Mouse (Mus musculus) hindbrain, embryonic 10.5 days (tissue): Measurements from ENCODE around the gene Agfg1. TPM values are rescaled to one million over a fixed set of nuclear protein-coding genes. Genes with fewer than 3 reads are reported as not detected.

ENCODE experiments used
- DNase-seq: peaks from one replicate; pipeline ENCODE4 v3.0.0-alpha.2; 2017; ENCODE audit warnings: low spot score
- H3K27ac ChIP-seq: fragments of 300-500 bp; sonication (generic); 2 replicates; pipeline ENCODE4 v1.5.1; 2016; ENCODE audit warnings: mild to moderate bottlenecking, moderate library complexity
- H3K27me3 ChIP-seq: fragments of 300-500 bp; sonication (generic); 2 replicates; pipeline ENCODE4 v1.6.1; 2016; ENCODE audit warnings: mild to moderate bottlenecking; ENCODE audit not compliant: poor library complexity, insufficient read depth, severe bottlenecking
- H3K36me3 ChIP-seq: fragments of 300-500 bp; sonication (generic); 2 replicates; pipeline ENCODE4 v1.6.1; 2016; ENCODE audit warnings: mild to moderate bottlenecking, moderate library complexity
- H3K4me1 ChIP-seq: fragments of 300-500 bp; sonication (generic); replicated peaks from 2 replicates; pipeline ENCODE4 v1.6.1; 2016; ENCODE audit warnings: mild to moderate bottlenecking
- H3K4me3 ChIP-seq: fragments of 300-500 bp; sonication (generic); 2 replicates; pipeline ENCODE4 v1.5.1; 2016; ENCODE audit warnings: mild to moderate bottlenecking, moderate library complexity
- H3K9me3 ChIP-seq: fragments of 300-500 bp; sonication (generic); 2 replicates; pipeline ENCODE4 v1.6.1; 2016; ENCODE audit warnings: mild to moderate bottlenecking, moderate library complexity
- WGBS: fragments of 180-500 bp; shearing (Covaris S2); methylation state at CpG from one replicate; pipeline ENCODE4 v1.1.7; 2016; 5-methylcytosine and 5-hydroxymethylcytosine counted together
- polyA plus RNA-seq: library from polyadenylated mRNA; unstranded; fragments of >200 nt; fragmentation: Nextera tagmentation; extraction: Ambion mirVana; gene quantifications from 2 replicates; pipeline ENCODE4 v1.2.1, GENCODE M21; 2016

Gene Agfg1
- 27.6 and 34.5 TPM in 2 replicates for polyA plus RNA-seq

- peak within 1 kb of the TSS; percentile 85 for H3K4me3 ChIP-seq
- no peaks in the 10 kb centered on the region for H3K27me3 ChIP-seq
- peaks cover 13% of the 10 kb centered on the region; the same call in 1 of the 2 replicates for H3K36me3 ChIP-seq
- peak within 1 kb of the TSS; percentile 97 for H3K27ac ChIP-seq
- no peaks in the 10 kb centered on the region for H3K9me3 ChIP-seq
- H3K4me1 ChIP-seq: peaks cover 17% of the 10 kb centered on the region
- WGBS: 0% methylated on average over 34 of the region's 34 CpGs
- DNase-seq: peak; percentile 94
Observed at GRCm38 (mm10) chr1:82839296-82839613, at the start of gene Agfg1. Gene Agfg1, plus strand, starts transcription at chr1:82839483.

GRCm38 (mm10) chr1:82791105-82791504 lies 48.2 kb upstream of the Agfg1 start:
- Histone ChIP-seq H3K9me3 (no peaks in the 10 kb centered on the region), H3K4me1 (no peaks in the 10 kb centered on the region; the same call in 1 of the 2 replicates), H3K4me3 (no peak overlapping the region), H3K27me3 (no peaks in the 10 kb centered on the region), H3K27ac (no peak overlapping the region), H3K36me3 (no peaks in the 10 kb centered on the region)
- WGBS: 91% methylated on average over 11 of the region's 11 CpGs
- DNase-seq: no peak

- H3K27me3 ChIP-seq: no peaks in the 10 kb centered on the region
- no peaks in the 10 kb centered on the region for H3K36me3 ChIP-seq
- WGBS: 89% methylated on average over 6 of the region's 6 CpGs
- no peak overlapping the region for H3K4me3 ChIP-seq
- no peaks in the 10 kb centered on the region for H3K9me3 ChIP-seq
- H3K4me1 ChIP-seq: no peaks in the 10 kb centered on the region; the same call in 1 of the 2 replicates
- no peak overlapping the region for H3K27ac ChIP-seq
- DNase-seq: no peak
Observed at GRCm38 (mm10) chr1:82792238-82792637, 47.0 kb upstream of the Agfg1 start.

GRCm38 (mm10) chr1:82793110-82793509 lies 46.2 kb upstream of the Agfg1 start:
- Histone ChIP-seq H3K9me3 (no peaks in the 10 kb centered on the region), H3K4me3 (no peak overlapping the region), H3K4me1 (no peaks in the 10 kb centered on the region), H3K27ac (no peak overlapping the region), H3K27me3 (no peaks in the 10 kb centered on the region), H3K36me3 (no peaks in the 10 kb centered on the region)
- DNase-seq: no peak
- WGBS: 83% methylated on average over 3 of the region's 3 CpGs

- Histone ChIP-seq H3K27ac (no peak overlapping the region), H3K36me3 (no peaks in the 10 kb centered on the region), H3K9me3 (no peaks in the 10 kb centered on the region), H3K4me1 (no peaks in the 10 kb centered on the region), H3K27me3 (no peaks in the 10 kb centered on the region), H3K4me3 (no peak overlapping the region)
- 57% methylated on average over 4 of the region's 4 CpGs for WGBS
- no peak for DNase-seq
Observed at GRCm38 (mm10) chr1:82793986-82794385, 45.3 kb upstream of the Agfg1 start.

GRCm38 (mm10) chr1:82795211-82795610 lies 44.1 kb upstream of the Agfg1 start:
- no peaks in the 10 kb centered on the region for H3K9me3 ChIP-seq
- H3K4me3 ChIP-seq: no peak overlapping the region
- no peak overlapping the region for H3K27ac ChIP-seq
- no peaks in the 10 kb centered on the region for H3K36me3 ChIP-seq
- no peak for DNase-seq
- no peaks in the 10 kb centered on the region for H3K4me1 ChIP-seq
- no peaks in the 10 kb centered on the region for H3K27me3 ChIP-seq
- 85% methylated on average over 2 of the region's 2 CpGs for whole genome bisulfite sequencing

- Histone ChIP-seq H3K27ac (no peak overlapping the region), H3K4me1 (no peaks in the 10 kb centered on the region), H3K9me3 (no peaks in the 10 kb centered on the region), H3K4me3 (no peak overlapping the region), H3K36me3 (no peaks in the 10 kb centered on the region), H3K27me3 (no peaks in the 10 kb centered on the region)
- 76% methylated on average over 18 of the region's 18 CpGs for WGBS
- DNase-seq: no peak
Observed at GRCm38 (mm10) chr1:82795702-82796443, 43.4 kb upstream of the Agfg1 start.

- DNase-seq: no peak
- Histone ChIP-seq H3K36me3 (no peaks in the 10 kb centered on the region), H3K4me3 (no peak overlapping the region), H3K27me3 (no peaks in the 10 kb centered on the region), H3K9me3 (no peaks in the 10 kb centered on the region), H3K27ac (no peak overlapping the region), H3K4me1 (no peaks in the 10 kb centered on the region)
- WGBS: 97% methylated on average over 4 of the region's 4 CpGs
Observed at GRCm38 (mm10) chr1:82797088-82797487, 42.2 kb upstream of the Agfg1 start.

- 80% methylated on average over 5 of the region's 5 CpGs for WGBS
- H3K36me3 ChIP-seq: no peaks in the 10 kb centered on the region
Observed at GRCm38 (mm10) chr1:82798304-82798703, 41.0 kb upstream of the Agfg1 start.

GRCm38 (mm10) chr1:82798922-82799321 lies 40.4 kb upstream of the Agfg1 start:
- H3K4me1 ChIP-seq: no peaks in the 10 kb centered on the region
- H3K27me3 ChIP-seq: no peaks in the 10 kb centered on the region
- H3K36me3 ChIP-seq: no peaks in the 10 kb centered on the region
- H3K27ac ChIP-seq: no peak overlapping the region
- 87% methylated on average over 4 of the region's 4 CpGs for WGBS
- no peaks in the 10 kb centered on the region for H3K9me3 ChIP-seq
- H3K4me3 ChIP-seq: no peak overlapping the region
- no peak for DNase-seq

More at GRCm38 (mm10) chr1:82798304-82798703, 41.0 kb upstream of the Agfg1 start:
- no peak overlapping the region for H3K27ac ChIP-seq
- H3K4me1 ChIP-seq: no peaks in the 10 kb centered on the region
- H3K4me3 ChIP-seq: no peak overlapping the region
- no peaks in the 10 kb centered on the region for H3K9me3 ChIP-seq
- DNase-seq: no peak
- no peaks in the 10 kb centered on the region for H3K27me3 ChIP-seq

- Histone ChIP-seq H3K9me3 (no peaks in the 10 kb centered on the region), H3K36me3 (no peaks in the 10 kb centered on the region), H3K4me3 (no peak overlapping the region), H3K27ac (no peak overlapping the region), H3K4me1 (no peaks in the 10 kb centered on the region), H3K27me3 (no peaks in the 10 kb centered on the region)
- WGBS: 87% methylated on average over 12 of the region's 12 CpGs
- no peak for DNase-seq
Observed at GRCm38 (mm10) chr1:82801105-82801783, 38.0 kb upstream of the Agfg1 start.

- Histone ChIP-seq H3K27ac (no peak overlapping the region), H3K4me3 (no peak overlapping the region), H3K27me3 (no peaks in the 10 kb centered on the region), H3K9me3 (no peaks in the 10 kb centered on the region), H3K4me1 (no peaks in the 10 kb centered on the region), H3K36me3 (no peaks in the 10 kb centered on the region)
- no peak for DNase-seq
- WGBS: 80% methylated on average over 7 of the region's 7 CpGs
Observed at GRCm38 (mm10) chr1:82803608-82804007, 35.7 kb upstream of the Agfg1 start.

GRCm38 (mm10) chr1:82804059-82804458 lies 35.2 kb upstream of the Agfg1 start:
- Histone ChIP-seq H3K27ac (no peak overlapping the region), H3K27me3 (no peaks in the 10 kb centered on the region), H3K4me1 (no peaks in the 10 kb centered on the region), H3K36me3 (no peaks in the 10 kb centered on the region), H3K4me3 (no peak overlapping the region), H3K9me3 (no peaks in the 10 kb centered on the region)
- no peak for DNase-seq
- WGBS: 100% methylated on average over 1 of the region's 1 CpGs
